Mouse (Mus musculus) embryonic facial prominence, embryonic 15.5 days (tissue): ENCODE data around the gene Stxbp2. TPM values are rescaled to one million over a fixed set of nuclear protein-coding genes. Genes with fewer than 3 reads are reported as not detected.

Experiments
- ATAC-seq: fragments of 200-750 bp; cut with Nextera tagmentation; 2 replicates; pipeline ENCODE4 v1.8.0; 2017; ENCODE audit warnings: low read depth, moderate TSS enrichment; ENCODE audit not compliant: insufficient number of reproducible peaks, low FRiP score, low TSS enrichment
- H3K27ac ChIP-seq: fragments of 300-500 bp; sonication (generic); replicated peaks from 2 replicates; pipeline ENCODE4 v1.5.1; 2015; ENCODE audit warnings: mild to moderate bottlenecking, inconsistent platforms
- H3K27me3 ChIP-seq: fragments of 300-500 bp; sonication (generic); 2 replicates; pipeline ENCODE4 v1.6.1; 2015; ENCODE audit warnings: inconsistent platforms
- H3K36me3 ChIP-seq: fragments of 300-500 bp; sonication (generic); 2 replicates; pipeline ENCODE4 v1.6.1; 2015; ENCODE audit warnings: mild to moderate bottlenecking, inconsistent platforms
- H3K4me1 ChIP-seq: fragments of 300-500 bp; sonication (generic); 2 replicates; pipeline ENCODE4 v1.6.1; 2015; ENCODE audit warnings: inconsistent platforms
- H3K4me2 ChIP-seq: fragments of 300-500 bp; sonication (generic); replicated peaks from 2 replicates; pipeline ENCODE4 v1.6.1; 2015; ENCODE audit warnings: mild to moderate bottlenecking, inconsistent platforms
- H3K4me3 ChIP-seq: fragments of 300-500 bp; sonication (generic); replicated peaks from 2 replicates; pipeline ENCODE4 v1.5.1; 2015; ENCODE audit warnings: mild to moderate bottlenecking, inconsistent platforms
- H3K9ac ChIP-seq: fragments of 300-500 bp; sonication (generic); 2 replicates; pipeline ENCODE4 v1.6.1; 2015; ENCODE audit warnings: inconsistent platforms
- H3K9me3 ChIP-seq: fragments of 300-500 bp; sonication (generic); replicated peaks from 2 replicates; pipeline ENCODE4 v1.6.1; 2016; ENCODE audit warnings: inconsistent platforms
- WGBS: fragments of 180-500 bp; shearing (Covaris S2); methylation state at CpG from one replicate; pipeline ENCODE4 v1.1.7; 2015; 5-methylcytosine and 5-hydroxymethylcytosine counted together
- polyA plus RNA-seq: library from polyadenylated mRNA; unstranded; fragments of >200 nt; fragmentation: Nextera tagmentation; extraction: Ambion mirVana; gene quantifications from 2 replicates; pipeline ENCODE4 v1.2.1, GENCODE M21; 2015

The Stxbp2 gene
- polyA plus RNA-seq, 1 experiment from 2014 or later: 56.0 TPM

GRCm38 (mm10) chr8:3603439-3603838 lies 27.3 kb upstream of the Stxbp2 start:
- Histone ChIP-seq H3K36me3 (peaks cover 42% of the 10 kb centered on the region), H3K4me3 (no peak overlapping the region), H3K9me3 (no peaks in the 10 kb centered on the region), H3K9ac (no peak overlapping the region), H3K4me1 (no peaks in the 10 kb centered on the region), H3K27ac (no peak overlapping the region), H3K27me3 (no peaks in the 10 kb centered on the region), H3K4me2 (no peak overlapping the region)
- no peak for ATAC-seq
- 78% methylated on average over 13 of the region's 13 CpGs for WGBS

- WGBS: 76% methylated on average over 16 of the region's 16 CpGs
- ATAC-seq: no peak
- H3K4me2 ChIP-seq: no peak overlapping the region
- H3K27me3 ChIP-seq: no peaks in the 10 kb centered on the region
- peaks cover 58% of the 10 kb centered on the region for H3K36me3 ChIP-seq
- peaks cover 8% of the 10 kb centered on the region; the same call in 1 of the 2 replicates for H3K4me1 ChIP-seq
- no peak overlapping the region for H3K9ac ChIP-seq
- no peak overlapping the region for H3K4me3 ChIP-seq
- no peaks in the 10 kb centered on the region for H3K9me3 ChIP-seq
- H3K27ac ChIP-seq: 0 out of 2 replicates have a peak overlapping the region, but pooled peaks have one; percentile 11
Measured at GRCm38 (mm10) chr8:3606593-3606992, 24.2 kb upstream of the Stxbp2 start.

GRCm38 (mm10) chr8:3607822-3608221 lies 22.9 kb upstream of the Stxbp2 start:
- H3K4me3 ChIP-seq: no peak overlapping the region
- H3K36me3 ChIP-seq: peaks cover 62% of the 10 kb centered on the region
- H3K4me2 ChIP-seq: no peak overlapping the region
- no peak overlapping the region for H3K27ac ChIP-seq
- no peak overlapping the region for H3K9ac ChIP-seq
- 88% methylated on average over 7 of the region's 7 CpGs for WGBS
- peaks cover 8% of the 10 kb centered on the region; the same call in 1 of the 2 replicates for H3K4me1 ChIP-seq
- no peaks in the 10 kb centered on the region for H3K9me3 ChIP-seq
- no peak for ATAC-seq
- H3K27me3 ChIP-seq: no peaks in the 10 kb centered on the region

- no peak overlapping the region for H3K9ac ChIP-seq
- H3K4me2 ChIP-seq: no peak overlapping the region
- H3K27me3 ChIP-seq: no peaks in the 10 kb centered on the region
- H3K9me3 ChIP-seq: no peaks in the 10 kb centered on the region
- H3K27ac ChIP-seq: peak overlapping the region; percentile 48
- no peak overlapping the region for H3K4me3 ChIP-seq
- peaks cover 8% of the 10 kb centered on the region; the same call in 1 of the 2 replicates for H3K4me1 ChIP-seq
- ATAC-seq: no peak
- 71% methylated on average over 12 of the region's 12 CpGs for WGBS
- peaks cover 70% of the 10 kb centered on the region for H3K36me3 ChIP-seq
Measured at GRCm38 (mm10) chr8:3609046-3609815, 21.5 kb upstream of the Stxbp2 start.

- no peaks in the 10 kb centered on the region for H3K27me3 ChIP-seq
- H3K4me1 ChIP-seq: peaks cover 8% of the 10 kb centered on the region; the same call in 1 of the 2 replicates
- 56% methylated on average over 6 of the region's 6 CpGs for WGBS
- H3K4me2 ChIP-seq: no peak overlapping the region
- H3K27ac ChIP-seq: 0 out of 2 replicates have a peak overlapping the region, but pooled peaks have one; percentile 48
- ATAC-seq: peak; percentile 11; the same call in 1 of the 2 replicates
- no peak overlapping the region for H3K4me3 ChIP-seq
- H3K36me3 ChIP-seq: peaks cover 73% of the 10 kb centered on the region
- H3K9ac ChIP-seq: no peak overlapping the region
- no peaks in the 10 kb centered on the region for H3K9me3 ChIP-seq
Measured at GRCm38 (mm10) chr8:3609816-3610150, 21.0 kb upstream of the Stxbp2 start.

GRCm38 (mm10) chr8:3621199-3621970 lies 9.4 kb upstream of the Stxbp2 start, which contains the start of the genes Xab2 and Pet100:
Xab2 (minus strand) TSS chr8:3621316.
Pet100 (plus strand) TSS chr8:3621548.
- under 1% methylated on average over 37 of the region's 37 CpGs for WGBS
- H3K4me1 ChIP-seq: peaks cover 19% of the 10 kb centered on the region
- H3K9ac ChIP-seq: peak within 1 kb of the TSS; percentile 69
- peak within 1 kb of the TSS; percentile 81 for H3K4me2 ChIP-seq
- no peaks in the 10 kb centered on the region for H3K9me3 ChIP-seq
- H3K27me3 ChIP-seq: no peaks in the 10 kb centered on the region
- peak within 1 kb of the TSS; percentile 72 for H3K4me3 ChIP-seq
- H3K27ac ChIP-seq: no peak within 1 kb of the TSS
- peaks cover 17% of the 10 kb centered on the region for H3K36me3 ChIP-seq
- ATAC-seq: peak; percentile 97

- 64% methylated on average over 8 of the region's 8 CpGs for WGBS
- H3K27ac ChIP-seq: no peak overlapping the region
- peak overlapping the region; percentile 81 for H3K4me2 ChIP-seq
- no peak overlapping the region; the same call in 1 of the 2 replicates for H3K9ac ChIP-seq
- no peaks in the 10 kb centered on the region for H3K27me3 ChIP-seq
- no peak for ATAC-seq
- peak overlapping the region; percentile 72 for H3K4me3 ChIP-seq
- peaks cover 11% of the 10 kb centered on the region for H3K36me3 ChIP-seq
- peaks cover 19% of the 10 kb centered on the region for H3K4me1 ChIP-seq
- H3K9me3 ChIP-seq: no peaks in the 10 kb centered on the region
Measured at GRCm38 (mm10) chr8:3622119-3622518, 8.6 kb upstream of the Stxbp2 start.

- H3K36me3 ChIP-seq: no peaks in the 10 kb centered on the region
- peaks cover 8% of the 10 kb centered on the region for H3K4me1 ChIP-seq
- H3K4me3 ChIP-seq: no peak within 1 kb of the TSS
- no peak within 1 kb of the TSS for H3K27ac ChIP-seq
- H3K9me3 ChIP-seq: no peaks in the 10 kb centered on the region
- H3K27me3 ChIP-seq: peaks cover 9% of the 10 kb centered on the region
- no peak within 1 kb of the TSS for H3K9ac ChIP-seq
- H3K4me2 ChIP-seq: no peak within 1 kb of the TSS
- 47% methylated on average over 1 of the region's 1 CpGs for WGBS
- no peak for ATAC-seq
Measured at GRCm38 (mm10) chr8:3625445-3625844, 5.3 kb upstream of the Stxbp2 start, which contains the start of gene Pcp2. Pcp2 (minus strand) TSS chr8:3625545.

- ATAC-seq: no peak
- Histone ChIP-seq H3K4me1 (peaks cover 15% of the 10 kb centered on the region), H3K36me3 (no peaks in the 10 kb centered on the region), H3K9ac (no peak overlapping the region), H3K27ac (no peak overlapping the region), H3K4me3 (no peak overlapping the region), H3K9me3 (no peaks in the 10 kb centered on the region), H3K27me3 (peaks cover 10% of the 10 kb centered on the region), H3K4me2 (no peak overlapping the region)
- 53% methylated on average over 5 of the region's 5 CpGs for WGBS
Measured at GRCm38 (mm10) chr8:3626971-3627370, 3.8 kb upstream of the Stxbp2 start.

- Histone ChIP-seq H3K4me1 (peaks cover 10% of the 10 kb centered on the region), H3K4me2 (no peak overlapping the region), H3K36me3 (no peaks in the 10 kb centered on the region), H3K27ac (no peak overlapping the region), H3K9me3 (no peaks in the 10 kb centered on the region), H3K9ac (no peak overlapping the region), H3K27me3 (peaks cover 10% of the 10 kb centered on the region), H3K4me3 (no peak overlapping the region)
- 24% methylated on average over 5 of the region's 5 CpGs for WGBS
- ATAC-seq: no peak
Measured at GRCm38 (mm10) chr8:3628014-3628413, 2.7 kb upstream of the Stxbp2 start.

GRCm38 (mm10) chr8:3631478-3631875 lies 722 bp downstream of the Stxbp2 start:
- 14% methylated on average over 8 of the region's 8 CpGs for whole genome bisulfite sequencing
- ATAC-seq: 0 out of 2 replicates have a peak, but pooled peaks have one; percentile 17
- H3K4me2 ChIP-seq: peak overlapping the region; percentile 77
- peak overlapping the region; percentile 55 for H3K4me3 ChIP-seq
- H3K9ac ChIP-seq: peak overlapping the region; percentile 51
- H3K9me3 ChIP-seq: no peaks in the 10 kb centered on the region
- H3K27ac ChIP-seq: no peak overlapping the region
- peaks cover 10% of the 10 kb centered on the region for H3K4me1 ChIP-seq
- peaks cover 10% of the 10 kb centered on the region for H3K27me3 ChIP-seq
- 0 out of 2 replicates have a peak, but pooled peaks cover 10% of the 10 kb centered on the region for H3K36me3 ChIP-seq
